Mouse (Mus musculus) intestine, embryonic 15.5 days (tissue): ENCODE results near the gene Ssh2. TPM values are rescaled to one million over a fixed set of nuclear protein-coding genes. Genes with fewer than 3 reads are reported as not detected.
A peak's percentile ranks its signal among the peaks of the same experiment; 100 is the strongest.

Source experiments
- ATAC-seq: fragments of 200-750 bp; cut with Nextera tagmentation; 2 replicates; pipeline ENCODE4 v1.8.0; 2017; ENCODE audit warnings: moderate TSS enrichment, moderate library complexity
- H3K27ac ChIP-seq: fragments of 300-500 bp; sonication (generic); 2 replicates; pipeline ENCODE4 v1.5.1; 2015; ENCODE audit warnings: mild to moderate bottlenecking, inconsistent platforms
- H3K27me3 ChIP-seq: fragments of 300-500 bp; sonication (generic); replicated peaks from 2 replicates; pipeline ENCODE4 v1.6.1; 2015; ENCODE audit warnings: inconsistent platforms
- H3K36me3 ChIP-seq: fragments of 300-500 bp; sonication (generic); 2 replicates; pipeline ENCODE4 v1.6.1; 2015; ENCODE audit warnings: inconsistent platforms
- H3K4me1 ChIP-seq: fragments of 300-500 bp; sonication (generic); replicated peaks from 2 replicates; pipeline ENCODE4 v1.6.1; 2015; ENCODE audit warnings: inconsistent platforms
- H3K4me2 ChIP-seq: fragments of 300-500 bp; sonication (generic); replicated peaks from 2 replicates; pipeline ENCODE4 v1.6.1; 2015; ENCODE audit warnings: mild to moderate bottlenecking, inconsistent platforms
- H3K4me3 ChIP-seq: fragments of 300-500 bp; sonication (generic); replicated peaks from 2 replicates; pipeline ENCODE4 v1.5.1; 2015; ENCODE audit warnings: inconsistent platforms
- H3K9ac ChIP-seq: fragments of 300-500 bp; sonication (generic); 2 replicates; pipeline ENCODE4 v1.6.1; 2015; ENCODE audit warnings: inconsistent platforms
- H3K9me3 ChIP-seq: fragments of 300-500 bp; sonication (generic); 2 replicates; pipeline ENCODE4 v1.6.1; 2016; ENCODE audit warnings: inconsistent platforms
- WGBS: fragments of 180-500 bp; shearing (Covaris S2); methylation state at CpG from one replicate; pipeline ENCODE4 v1.1.7; 2015; 5-methylcytosine and 5-hydroxymethylcytosine counted together
- polyA plus RNA-seq: library from polyadenylated mRNA; unstranded; fragments of >200 nt; fragmentation: Nextera tagmentation; extraction: Ambion mirVana; gene quantifications from 2 replicates; pipeline ENCODE4 v1.2.1, GENCODE M21; 2015

Gene Ssh2
- polyA plus RNA-seq, 1 experiment from 2014 or later: 5.7 TPM

DNA sequence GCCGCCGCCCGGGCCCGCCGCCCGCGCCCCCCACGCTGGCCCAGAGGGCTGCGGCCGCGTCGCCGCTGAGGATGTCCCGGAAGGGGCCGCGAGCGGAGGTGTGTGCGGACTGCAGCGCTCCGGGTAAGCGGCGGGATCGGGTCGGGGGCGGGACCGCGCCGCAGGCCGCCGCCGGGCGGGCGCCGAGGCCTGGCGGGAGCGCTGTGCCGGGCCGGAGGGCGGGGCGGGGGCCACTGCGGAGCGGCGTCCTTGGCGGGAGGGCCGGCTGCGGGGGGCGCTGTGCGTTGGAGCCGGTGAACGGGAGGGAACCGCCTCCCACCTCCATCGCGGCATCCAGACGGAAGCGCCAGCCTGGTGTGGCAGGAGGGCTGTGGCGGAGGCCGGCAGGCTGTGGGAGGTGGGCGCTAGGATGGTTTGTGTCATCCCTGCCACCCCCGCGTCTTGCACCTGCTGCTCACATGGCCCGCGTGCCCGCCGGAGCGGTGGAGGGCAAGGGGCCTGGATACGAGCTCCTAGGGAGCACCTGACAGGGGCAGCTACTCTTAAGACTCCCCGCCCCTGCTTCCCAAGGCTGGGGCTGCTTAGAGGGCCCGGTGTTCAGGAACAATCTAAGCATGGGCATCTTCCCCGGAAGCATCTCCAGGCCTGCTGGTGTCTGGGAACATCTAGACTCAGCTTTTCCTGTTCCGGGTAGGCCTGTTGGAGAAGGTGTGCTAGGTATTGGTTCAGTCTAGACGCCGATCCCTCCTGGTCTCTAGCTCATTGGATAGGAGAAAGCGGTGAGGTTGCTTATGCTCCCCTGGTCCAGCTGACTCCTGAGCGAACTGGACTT, 277.6 kb downstream of the Ssh2 start, which contains the start of gene Git1:
Gene Git1, plus strand, starts transcription at position 51 of the 832 bp plus-strand sequence.
- H3K4me1 ChIP-seq: peaks cover 69% of the 10 kb centered on the region
- H3K4me2 ChIP-seq: peak within 1 kb of the TSS; percentile 97
- no peaks in the 10 kb centered on the region for H3K9me3 ChIP-seq
- no peaks in the 10 kb centered on the region for H3K27me3 ChIP-seq
- no peaks in the 10 kb centered on the region for H3K36me3 ChIP-seq
- H3K27ac ChIP-seq: peak within 1 kb of the TSS; percentile 90
- H3K4me3 ChIP-seq: peak within 1 kb of the TSS; percentile 96
- H3K9ac ChIP-seq: peak within 1 kb of the TSS; percentile 90
- peak; percentile 7 for ATAC-seq
- under 1% methylated on average over 50 of the region's 74 CpGs for WGBS

DNA sequence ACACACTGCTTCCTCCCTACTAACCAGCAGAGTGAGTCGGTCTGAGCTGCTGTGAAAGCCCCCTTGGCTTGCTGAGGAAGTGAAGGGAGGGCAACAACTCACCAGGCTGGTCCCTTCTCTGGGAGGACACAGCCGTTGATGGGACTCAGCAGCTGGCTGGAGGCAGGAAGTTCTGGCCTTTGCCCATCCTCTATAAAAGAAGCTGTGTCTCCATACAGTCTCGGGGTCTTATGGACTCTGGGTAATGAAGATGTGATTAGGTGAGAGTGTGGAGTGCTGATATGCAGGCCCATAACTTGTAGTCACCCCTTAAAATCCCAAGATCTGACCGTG, 278.2 kb downstream of the Ssh2 start:
- Histone ChIP-seq H3K4me2 (peak overlapping the region; percentile 97), H3K27ac (peak overlapping the region; percentile 90), H3K36me3 (peaks cover 2% of the 10 kb centered on the region), H3K4me1 (peaks cover 65% of the 10 kb centered on the region), H3K9ac (peak overlapping the region; percentile 90), H3K4me3 (peak overlapping the region; percentile 96), H3K27me3 (no peaks in the 10 kb centered on the region), H3K9me3 (no peaks in the 10 kb centered on the region)
- no peak for ATAC-seq
- WGBS: 25% methylated on average over 4 of the region's 4 CpGs

DNA sequence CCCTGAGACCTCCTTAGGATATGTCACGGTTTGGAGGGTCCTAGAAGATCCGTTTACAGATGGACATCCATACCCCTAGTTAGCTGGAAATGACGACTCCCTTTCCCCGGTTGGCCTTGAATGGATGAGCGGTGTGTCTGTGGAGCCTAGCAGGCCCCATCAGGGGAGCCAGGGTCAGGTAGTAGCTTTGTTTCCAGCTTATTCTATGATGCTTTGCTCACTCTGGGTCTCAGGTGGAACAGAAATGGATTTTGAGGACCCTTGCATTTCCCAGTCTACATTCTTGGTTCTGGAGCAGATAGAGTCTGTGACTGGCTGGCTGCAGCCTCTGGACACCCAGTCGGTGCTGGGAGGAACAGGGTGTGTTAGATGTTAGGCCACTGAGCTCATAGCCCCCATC, 278.7 kb downstream of the Ssh2 start:
- Histone ChIP-seq H3K4me2 (peak overlapping the region; percentile 97), H3K4me3 (peak overlapping the region; percentile 96), H3K9me3 (no peaks in the 10 kb centered on the region), H3K27ac (peak overlapping the region; percentile 4; the same call in 1 of the 2 replicates), H3K27me3 (no peaks in the 10 kb centered on the region), H3K36me3 (peaks cover 6% of the 10 kb centered on the region), H3K9ac (peak overlapping the region; percentile 90), H3K4me1 (peaks cover 65% of the 10 kb centered on the region)
- no peak for ATAC-seq
- 63% methylated on average over 6 of the region's 6 CpGs for WGBS

DNA sequence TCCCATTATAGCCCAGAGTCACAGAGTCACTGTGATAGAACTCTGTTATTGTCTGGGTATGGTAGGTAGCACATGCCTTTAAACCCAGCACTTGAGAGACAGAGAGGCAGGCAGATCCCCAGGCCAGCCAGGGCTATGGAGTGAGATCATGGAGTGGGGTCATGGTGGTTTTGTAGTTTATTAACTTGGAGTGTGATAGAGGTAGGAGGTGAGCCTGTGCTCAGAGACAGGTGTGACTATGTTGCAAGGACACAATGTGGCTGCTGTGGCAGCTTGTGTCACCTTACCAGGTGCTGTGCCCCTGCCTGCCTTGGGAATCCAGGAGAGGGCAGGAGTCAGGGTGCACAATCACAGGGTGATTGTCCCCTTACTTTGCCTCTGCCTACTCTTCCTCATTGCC, 279.4 kb downstream of the Ssh2 start:
- Histone ChIP-seq H3K4me1 (peaks cover 63% of the 10 kb centered on the region), H3K36me3 (peaks cover 11% of the 10 kb centered on the region), H3K27ac (peak overlapping the region; percentile 28), H3K9me3 (no peaks in the 10 kb centered on the region), H3K9ac (no peak overlapping the region), H3K27me3 (no peaks in the 10 kb centered on the region), H3K4me2 (peak overlapping the region; percentile 97), H3K4me3 (no peak overlapping the region)
- no peak for ATAC-seq

DNA sequence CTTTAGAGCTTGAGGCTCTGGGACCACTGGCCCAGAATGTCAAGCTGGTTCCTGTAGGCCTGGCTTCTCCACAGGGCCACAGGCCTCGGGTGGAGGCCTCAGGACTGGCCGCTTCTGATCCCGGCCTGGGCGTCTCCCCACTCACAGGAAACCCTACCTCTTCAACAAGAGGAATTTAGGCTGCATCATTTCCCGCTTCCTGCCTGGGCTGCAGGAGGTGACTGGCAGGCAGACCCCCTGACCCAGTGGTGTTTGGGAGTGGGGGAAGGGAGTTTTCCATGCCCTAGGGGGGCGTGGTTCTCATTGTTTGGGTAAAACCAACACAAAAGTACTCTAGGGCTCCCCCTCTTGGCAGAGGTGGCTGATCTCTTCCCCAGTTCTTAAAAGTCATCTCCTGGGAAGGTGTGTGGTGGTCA, 281.3 kb downstream of the Ssh2 start:
- no peak overlapping the region for H3K9ac ChIP-seq

DNA sequence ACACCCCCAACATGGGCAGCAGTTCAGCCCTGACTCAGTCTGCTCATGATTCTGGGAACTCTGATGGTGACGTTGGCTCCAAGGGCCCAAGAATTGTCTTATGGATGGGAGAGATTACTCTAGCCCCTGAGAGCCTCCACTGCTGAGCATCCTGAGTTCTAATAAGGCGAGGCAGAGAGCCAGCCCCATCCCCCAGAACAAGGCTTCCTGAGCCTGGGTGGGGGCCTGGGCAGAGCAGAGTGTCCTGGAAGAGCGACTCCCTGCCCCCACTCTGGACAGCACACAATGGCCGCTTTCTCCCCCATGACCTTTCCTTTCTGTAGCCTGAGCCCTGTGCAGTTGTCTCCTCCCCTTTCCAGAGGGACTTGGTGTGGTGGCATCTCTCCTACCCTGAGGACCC, 281.8 kb downstream of the Ssh2 start:
- H3K4me1 ChIP-seq: peaks cover 56% of the 10 kb centered on the region

More for the DNA sequence above, 281.3 kb downstream of the Ssh2 start:
- Histone ChIP-seq H3K27me3 (no peaks in the 10 kb centered on the region), H3K9me3 (no peaks in the 10 kb centered on the region), H3K4me1 (peaks cover 57% of the 10 kb centered on the region), H3K27ac (peak overlapping the region; percentile 41), H3K4me3 (no peak overlapping the region), H3K4me2 (no peak overlapping the region), H3K36me3 (peaks cover 17% of the 10 kb centered on the region)
- no peak for ATAC-seq
- 40% methylated on average over 6 of the region's 6 CpGs for WGBS

DNA sequence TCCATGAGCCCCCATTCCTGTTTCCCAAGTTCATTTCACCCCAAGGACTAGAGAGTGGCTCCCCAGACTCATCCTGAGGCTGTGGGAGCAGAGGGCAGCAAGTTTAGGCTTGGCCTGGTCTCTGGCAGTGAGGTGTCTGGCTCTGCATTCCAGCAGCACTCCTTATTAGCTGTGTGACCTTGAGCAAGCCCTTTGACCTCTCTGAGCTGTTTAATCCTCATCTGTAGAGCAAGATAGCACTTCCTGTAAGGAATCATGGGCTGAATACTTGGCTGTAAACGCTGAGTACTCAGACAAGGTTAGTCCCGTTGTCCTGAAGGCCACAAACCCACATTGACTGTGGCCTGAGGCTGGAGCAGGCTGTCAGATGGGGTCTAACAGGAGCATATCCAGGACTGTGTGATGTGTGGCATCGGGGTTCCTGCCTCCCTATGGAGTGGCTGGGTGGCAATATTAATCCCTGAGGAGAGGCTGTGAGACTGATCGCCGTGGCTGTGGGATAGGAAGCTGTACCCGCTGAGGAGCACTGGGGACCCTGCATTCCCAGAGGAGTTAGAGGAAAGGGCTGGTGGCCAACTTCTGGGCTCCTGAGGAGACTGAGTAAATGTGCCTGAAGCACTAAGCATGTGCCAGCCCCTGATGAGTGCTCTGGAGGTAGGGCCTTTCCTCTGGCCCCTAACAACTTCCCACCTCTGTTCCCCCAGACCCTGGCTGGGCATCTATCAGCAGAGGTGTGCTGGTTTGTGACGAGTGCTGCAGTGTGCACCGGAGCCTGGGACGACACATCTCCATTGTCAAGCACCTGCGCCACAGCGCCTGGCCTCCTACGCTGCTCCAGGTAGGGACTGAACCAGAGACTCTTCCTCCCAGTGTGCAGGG, 282.4 kb downstream of the Ssh2 start:
- H3K27ac ChIP-seq: peak overlapping the region; percentile 45
- no peak for ATAC-seq
- no peak overlapping the region for H3K9ac ChIP-seq
- H3K36me3 ChIP-seq: peaks cover 26% of the 10 kb centered on the region
- H3K4me2 ChIP-seq: no peak overlapping the region
- H3K27me3 ChIP-seq: no peaks in the 10 kb centered on the region
- WGBS: 73% methylated on average over 12 of the region's 12 CpGs
- H3K4me1 ChIP-seq: peaks cover 56% of the 10 kb centered on the region
- H3K9me3 ChIP-seq: no peaks in the 10 kb centered on the region
- H3K4me3 ChIP-seq: no peak overlapping the region

More for the DNA sequence above, 281.8 kb downstream of the Ssh2 start:
- H3K4me2 ChIP-seq: no peak overlapping the region
- ATAC-seq: no peak
- H3K27me3 ChIP-seq: no peaks in the 10 kb centered on the region
- H3K9ac ChIP-seq: no peak overlapping the region
- H3K9me3 ChIP-seq: no peaks in the 10 kb centered on the region
- no peak overlapping the region for H3K4me3 ChIP-seq
- WGBS: 55% methylated on average over 4 of the region's 4 CpGs
- H3K36me3 ChIP-seq: peaks cover 20% of the 10 kb centered on the region
- H3K27ac ChIP-seq: peak overlapping the region; percentile 45

DNA sequence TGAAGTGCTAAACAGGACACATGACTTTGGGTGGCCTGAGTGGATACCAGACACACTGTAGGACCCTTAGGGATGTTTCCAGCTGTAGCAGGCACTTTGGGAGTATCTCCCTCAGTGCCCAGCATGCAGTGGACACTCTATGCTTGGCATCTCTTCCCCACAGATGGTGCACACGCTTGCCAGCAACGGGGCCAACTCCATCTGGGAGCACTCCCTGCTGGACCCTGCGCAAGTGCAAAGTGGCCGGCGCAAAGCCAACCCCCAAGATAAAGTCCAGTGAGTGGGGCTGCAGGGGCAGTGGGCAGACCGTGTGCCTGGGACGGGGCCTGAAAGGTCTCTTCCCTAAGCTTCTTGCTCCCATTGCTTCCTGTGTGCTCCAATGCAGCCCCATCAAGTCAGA, 283.3 kb downstream of the Ssh2 start:
- Histone ChIP-seq H3K9ac (no peak overlapping the region), H3K4me2 (no peak overlapping the region), H3K4me3 (no peak overlapping the region), H3K27ac (no peak overlapping the region), H3K27me3 (no peaks in the 10 kb centered on the region), H3K9me3 (no peaks in the 10 kb centered on the region), H3K36me3 (peaks cover 35% of the 10 kb centered on the region), H3K4me1 (peaks cover 50% of the 10 kb centered on the region)
- WGBS: 84% methylated on average over 7 of the region's 7 CpGs
- ATAC-seq: no peak

DNA sequence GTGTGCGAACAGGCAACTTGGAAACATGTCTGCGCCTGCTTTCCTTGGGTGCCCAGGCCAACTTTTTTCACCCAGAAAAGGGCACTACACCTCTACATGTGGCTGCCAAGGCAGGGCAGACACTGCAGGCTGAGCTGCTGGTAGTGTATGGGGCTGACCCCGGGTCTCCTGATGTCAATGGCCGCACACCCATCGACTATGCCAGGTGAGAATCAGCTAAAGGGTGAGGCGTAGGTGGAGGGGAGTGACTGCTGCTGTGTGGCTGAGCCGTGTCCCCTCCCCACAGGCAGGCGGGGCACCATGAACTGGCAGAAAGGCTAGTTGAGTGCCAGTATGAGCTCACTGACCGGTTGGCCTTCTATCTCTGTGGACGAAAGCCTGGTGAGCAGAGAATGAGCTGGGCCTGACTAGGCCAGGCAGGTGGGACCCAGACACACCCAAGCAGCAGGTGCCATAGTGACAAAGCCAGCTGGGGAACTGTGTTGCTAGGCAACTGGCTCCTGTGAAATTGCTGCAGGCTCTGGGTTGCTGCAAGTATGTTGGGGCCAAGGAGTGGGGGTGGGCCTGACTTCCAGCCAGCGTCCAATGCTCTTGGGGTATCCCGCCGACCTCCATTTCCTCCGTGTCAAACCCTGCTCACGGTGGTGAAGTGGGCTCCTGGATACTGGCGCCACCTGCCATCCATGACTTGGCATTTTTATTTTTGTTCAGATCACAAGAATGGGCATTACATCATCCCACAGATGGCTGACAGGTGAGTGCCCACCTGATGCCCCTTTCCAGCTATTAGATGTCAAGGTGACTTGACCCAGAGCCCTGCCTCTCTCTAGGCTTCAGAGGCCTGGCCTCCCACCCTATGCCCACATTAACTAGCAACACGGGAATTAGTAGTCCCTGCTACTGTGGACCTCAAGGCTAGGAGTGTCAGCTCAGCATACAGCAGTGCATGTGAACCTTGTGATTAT, 284.6 kb downstream of the Ssh2 start:
- ATAC-seq: no peak
- Histone ChIP-seq H3K9ac (no peak overlapping the region; the same call in 1 of the 2 replicates), H3K27me3 (no peaks in the 10 kb centered on the region), H3K4me1 (peaks cover 42% of the 10 kb centered on the region), H3K4me3 (no peak overlapping the region), H3K36me3 (peaks cover 48% of the 10 kb centered on the region), H3K27ac (no peak overlapping the region), H3K9me3 (no peaks in the 10 kb centered on the region), H3K4me2 (no peak overlapping the region)
- WGBS: 76% methylated on average over 17 of the region's 17 CpGs

DNA sequence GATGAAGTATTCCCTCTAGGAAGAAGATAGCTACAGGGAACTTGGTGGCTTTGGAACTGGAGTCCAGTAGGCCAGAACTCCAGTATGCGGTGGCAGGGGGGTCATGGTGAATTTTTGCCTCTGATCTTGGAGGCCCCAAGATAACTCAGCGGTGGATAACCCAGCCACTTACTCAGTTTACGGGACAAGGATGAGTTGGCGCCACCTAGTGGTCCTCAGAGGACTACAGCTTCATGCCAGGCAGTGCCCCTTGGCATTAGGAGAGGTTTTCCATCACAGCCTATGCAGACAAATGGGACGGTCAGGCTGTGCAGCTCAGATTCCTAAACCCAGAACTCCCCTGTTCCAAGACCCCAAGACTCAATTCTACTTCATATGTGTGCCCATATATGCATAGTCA, 285.3 kb downstream of the Ssh2 start:
- H3K9ac ChIP-seq: no peak overlapping the region
- peaks cover 52% of the 10 kb centered on the region for H3K36me3 ChIP-seq

DNA sequence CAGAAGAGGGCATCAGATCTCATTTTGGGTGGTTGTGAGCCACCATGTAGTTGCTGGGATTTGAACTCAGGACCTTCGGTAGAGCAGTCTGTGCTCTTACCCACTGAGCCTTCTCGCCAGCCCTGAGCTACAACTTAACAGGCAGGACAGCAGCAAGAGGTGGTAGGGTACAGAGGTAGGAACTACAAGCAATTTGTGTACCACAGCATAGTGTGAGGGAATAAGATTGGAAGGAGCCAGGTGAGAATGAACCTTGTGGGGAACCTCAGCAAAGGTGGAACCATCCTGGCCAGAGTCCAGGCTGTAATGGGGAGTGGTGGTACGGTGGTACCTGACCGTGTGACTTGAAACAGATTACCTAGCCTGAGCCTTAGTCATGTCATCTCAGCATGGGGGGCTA, 285.9 kb downstream of the Ssh2 start:
- Histone ChIP-seq H3K36me3 (peaks cover 58% of the 10 kb centered on the region), H3K4me2 (no peak overlapping the region)
- WGBS: 84% methylated on average over 4 of the region's 4 CpGs

More for the DNA sequence above, 285.3 kb downstream of the Ssh2 start:
- ATAC-seq: no peak
- Histone ChIP-seq H3K4me2 (no peak overlapping the region), H3K27ac (no peak overlapping the region), H3K4me3 (no peak overlapping the region), H3K4me1 (peaks cover 42% of the 10 kb centered on the region), H3K9me3 (no peaks in the 10 kb centered on the region), H3K27me3 (no peaks in the 10 kb centered on the region)
- 23% methylated on average over 5 of the region's 5 CpGs for WGBS

More for the DNA sequence above, 285.9 kb downstream of the Ssh2 start:
- no peaks in the 10 kb centered on the region for H3K9me3 ChIP-seq
- H3K4me3 ChIP-seq: no peak overlapping the region
- H3K9ac ChIP-seq: no peak overlapping the region
- H3K4me1 ChIP-seq: peaks cover 44% of the 10 kb centered on the region
- H3K27ac ChIP-seq: no peak overlapping the region
- H3K27me3 ChIP-seq: no peaks in the 10 kb centered on the region
- ATAC-seq: no peak
